Mouse (Mus musculus): ENCODE results near the gene Slc30a10. TPM values are rescaled to one million over a fixed set of nuclear protein-coding genes. Genes with fewer than 3 reads are reported as not detected.

Gene Slc30a10
- 19.3 and 24.3 TPM in 2 replicates for polyA plus RNA-seq (2012; rRNA removed)

GRCm38 (mm10) chr1:185454575-185454954 is at the start of gene Slc30a10:
Gene Slc30a10, plus strand, starts transcription at chr1:185454848.

Other genes with a start within 250 kb of the Slc30a10 start
- gene Iars2, start 125.5 kb upstream of the Slc30a10 start, polyA plus RNA-seq (2012; rRNA removed), result 16.5 and 18.4 TPM in 2 replicates
- gene Bpnt1, start 122.7 kb upstream of the Slc30a10 start, polyA plus RNA-seq (2012; rRNA removed), result 10.6 and 12.4 TPM in 2 replicates
- gene Eprs, start 91.8 kb upstream of the Slc30a10 start, polyA plus RNA-seq (2012; rRNA removed), result 24.6 and 28.2 TPM in 2 replicates

Data from liver, embryonic 14 days (tissue).